Mouse (Mus musculus) forebrain, embryonic 15.5 days (tissue): Measurements from ENCODE around the gene Dhtkd1. TPM values are rescaled to one million over a fixed set of nuclear protein-coding genes. Genes with fewer than 3 reads are reported as not detected.

Experiments used
- ATAC-seq: fragments of 200-750 bp; cut with Nextera tagmentation; replicated peaks from 2 replicates; pipeline ENCODE4 v1.8.0; 2017; ENCODE audit warnings: mild to moderate bottlenecking, moderate TSS enrichment, moderate library complexity
- H3K27ac ChIP-seq: fragments of 300-500 bp; sonication (generic); replicated peaks from 2 replicates; pipeline ENCODE4 v1.5.1; 2015; ENCODE audit warnings: mild to moderate bottlenecking, inconsistent platforms
- H3K27me3 ChIP-seq: fragments of 300-500 bp; sonication (generic); 2 replicates; pipeline ENCODE4 v1.6.1; 2015; ENCODE audit warnings: inconsistent platforms
- H3K36me3 ChIP-seq: fragments of 300-500 bp; sonication (generic); 2 replicates; pipeline ENCODE4 v1.6.1; 2015; ENCODE audit warnings: mild to moderate bottlenecking, inconsistent platforms
- H3K4me1 ChIP-seq: fragments of 300-500 bp; sonication (generic); 2 replicates; pipeline ENCODE4 v1.6.1; 2015; ENCODE audit warnings: inconsistent platforms
- H3K4me2 ChIP-seq: fragments of 300-500 bp; sonication (generic); replicated peaks from 2 replicates; pipeline ENCODE4 v1.6.1; 2015; ENCODE audit warnings: mild to moderate bottlenecking, inconsistent platforms
- H3K4me3 ChIP-seq: fragments of 300-500 bp; sonication (generic); 2 replicates; pipeline ENCODE4 v1.5.1; 2015; ENCODE audit warnings: mild to moderate bottlenecking, inconsistent platforms
- H3K9ac ChIP-seq: fragments of 300-500 bp; sonication (generic); replicated peaks from 2 replicates; pipeline ENCODE4 v1.6.1; 2015; ENCODE audit warnings: mild to moderate bottlenecking, inconsistent platforms
- H3K9me3 ChIP-seq: fragments of 300-500 bp; sonication (generic); 2 replicates; pipeline ENCODE4 v1.6.1; 2016; ENCODE audit warnings: inconsistent platforms
- WGBS: fragments of 180-500 bp; shearing (Covaris S2); methylation state at CpG from one replicate; pipeline ENCODE4 v1.1.7; 2015; ENCODE audit warnings: mixed read lengths; 5-methylcytosine and 5-hydroxymethylcytosine counted together
- polyA plus RNA-seq: library from polyadenylated mRNA; unstranded; fragments of >200 nt; fragmentation: Nextera tagmentation; extraction: Ambion mirVana; gene quantifications from 2 replicates; pipeline ENCODE4 v1.2.1, GENCODE M21; 2015

Gene Dhtkd1
- polyA plus RNA-seq, 1 experiment from 2014 or later: 8.9 TPM

DNA sequence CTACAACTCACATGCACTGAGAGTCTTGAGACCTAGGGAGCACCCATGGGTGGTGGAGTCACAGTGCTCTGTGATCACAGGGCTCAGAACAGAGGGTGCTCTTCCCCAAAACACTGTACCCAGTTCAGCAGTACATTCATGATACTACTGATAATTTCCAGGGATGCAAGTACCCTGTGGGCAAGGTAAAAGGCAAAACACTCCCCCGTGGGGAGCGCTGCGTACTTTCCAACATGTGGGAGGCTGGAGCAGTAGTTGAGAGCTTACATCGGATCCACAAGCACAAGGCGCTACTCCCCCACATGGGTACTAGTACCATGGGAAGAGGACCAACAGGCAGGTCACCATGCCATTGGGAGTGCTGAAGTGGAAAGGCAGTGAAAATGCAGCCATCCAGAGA lies 15.1 kb downstream of the Dhtkd1 start:
- 96% methylated on average over 5 of the region's 5 CpGs for WGBS
- Histone ChIP-seq H3K4me2 (no peak overlapping the region), H3K4me1 (no peaks in the 10 kb centered on the region), H3K27ac (no peak overlapping the region), H3K36me3 (peaks cover 17% of the 10 kb centered on the region), H3K9ac (no peak overlapping the region), H3K9me3 (no peaks in the 10 kb centered on the region), H3K27me3 (no peaks in the 10 kb centered on the region), H3K4me3 (no peak overlapping the region)
- ATAC-seq: no peak

DNA sequence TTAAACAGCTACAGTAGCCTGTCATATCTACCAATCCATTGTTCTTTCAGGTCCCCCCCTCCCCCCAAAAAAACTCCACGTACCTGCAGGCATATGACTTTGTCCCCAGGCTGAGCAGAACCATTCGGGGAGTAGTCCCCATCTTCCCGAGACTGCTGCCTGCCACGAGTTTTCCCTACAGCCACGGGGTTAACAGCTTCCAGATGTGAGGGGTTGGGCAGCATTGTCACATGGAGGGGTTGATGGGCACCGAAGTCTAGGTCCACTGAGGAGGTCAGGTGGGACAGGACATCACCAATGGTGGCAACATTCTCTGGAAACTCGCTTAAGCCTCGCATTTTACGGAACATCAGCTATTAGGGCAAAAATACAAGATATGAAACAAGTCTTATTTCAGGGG lies 18.8 kb downstream of the Dhtkd1 start:
- Histone ChIP-seq H3K9ac (no peak overlapping the region), H3K27ac (no peak overlapping the region), H3K36me3 (peaks cover 8% of the 10 kb centered on the region; the same call in 1 of the 2 replicates), H3K27me3 (no peaks in the 10 kb centered on the region), H3K9me3 (no peaks in the 10 kb centered on the region), H3K4me2 (no peak overlapping the region), H3K4me1 (no peaks in the 10 kb centered on the region), H3K4me3 (no peak overlapping the region)
- WGBS: 87% methylated on average over 9 of the region's 9 CpGs
- no peak for ATAC-seq

DNA sequence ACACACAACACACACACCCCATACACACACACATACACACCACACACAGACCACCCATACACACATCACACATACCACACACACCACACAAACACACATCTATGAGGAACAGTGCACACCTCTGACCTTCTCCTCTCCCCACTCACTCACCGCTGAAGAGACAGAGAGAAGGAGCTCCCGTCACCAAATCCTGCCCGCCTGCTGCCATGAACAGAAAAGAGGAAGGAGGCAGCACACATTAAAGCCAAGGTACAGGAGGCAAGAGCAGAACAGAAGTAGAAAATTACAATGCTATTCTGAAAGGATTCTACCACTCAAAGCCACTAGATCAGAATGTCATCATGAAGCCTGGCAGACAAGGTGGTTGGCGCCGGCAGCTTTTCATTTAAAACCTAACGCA lies 19.8 kb downstream of the Dhtkd1 start:
- no peaks in the 10 kb centered on the region for H3K27me3 ChIP-seq
- no peak overlapping the region for H3K9ac ChIP-seq
- no peaks in the 10 kb centered on the region for H3K9me3 ChIP-seq
- no peaks in the 10 kb centered on the region for H3K4me1 ChIP-seq
- H3K36me3 ChIP-seq: peaks cover 10% of the 10 kb centered on the region; the same call in 1 of the 2 replicates
- H3K27ac ChIP-seq: no peak overlapping the region
- H3K4me3 ChIP-seq: no peak overlapping the region
- WGBS: 95% methylated on average over 6 of the region's 6 CpGs
- ATAC-seq: no peak
- H3K4me2 ChIP-seq: no peak overlapping the region

DNA sequence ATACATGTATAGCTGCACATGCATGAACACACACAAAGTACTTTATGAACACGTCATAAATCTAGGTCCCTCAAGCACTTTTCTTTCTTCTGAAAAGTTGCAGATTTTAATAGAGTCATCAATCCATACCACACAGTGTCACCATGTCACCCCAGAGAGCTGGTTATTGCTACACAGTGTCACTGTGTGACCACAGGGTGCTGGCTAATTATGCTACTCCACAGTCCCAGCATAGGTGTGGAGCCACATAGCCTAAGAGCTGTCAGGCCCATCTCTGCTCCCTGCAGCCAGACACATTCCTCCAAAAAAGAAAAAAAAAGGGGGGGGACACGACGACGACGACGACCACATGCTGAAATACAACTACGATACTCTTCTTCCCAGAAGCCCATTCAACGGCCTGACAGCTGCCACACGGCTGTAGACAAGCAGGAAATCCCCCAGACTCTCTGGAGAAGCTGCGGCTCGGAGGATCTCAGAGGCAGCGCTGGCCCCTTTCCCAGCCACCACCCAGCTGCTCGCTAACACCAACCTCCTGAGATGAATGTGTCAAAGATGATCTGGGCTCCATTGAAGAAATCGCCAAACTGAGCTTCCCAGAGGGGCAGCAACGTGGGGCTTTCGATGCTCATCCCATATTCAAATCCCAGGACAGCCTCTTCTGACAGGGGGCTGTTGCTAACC lies 31.2 kb downstream of the Dhtkd1 start:
- H3K4me2 ChIP-seq: no peak overlapping the region
- no peak overlapping the region for H3K4me3 ChIP-seq
- 58% methylated on average over 16 of the region's 16 CpGs for WGBS
- no peaks in the 10 kb centered on the region for H3K9me3 ChIP-seq
- H3K36me3 ChIP-seq: no peaks in the 10 kb centered on the region
- peak; percentile 43; the same call in 1 of the 2 replicates for ATAC-seq
- no peak overlapping the region for H3K9ac ChIP-seq
- no peaks in the 10 kb centered on the region for H3K27me3 ChIP-seq
- no peak overlapping the region for H3K27ac ChIP-seq
- peaks cover 9% of the 10 kb centered on the region for H3K4me1 ChIP-seq

DNA sequence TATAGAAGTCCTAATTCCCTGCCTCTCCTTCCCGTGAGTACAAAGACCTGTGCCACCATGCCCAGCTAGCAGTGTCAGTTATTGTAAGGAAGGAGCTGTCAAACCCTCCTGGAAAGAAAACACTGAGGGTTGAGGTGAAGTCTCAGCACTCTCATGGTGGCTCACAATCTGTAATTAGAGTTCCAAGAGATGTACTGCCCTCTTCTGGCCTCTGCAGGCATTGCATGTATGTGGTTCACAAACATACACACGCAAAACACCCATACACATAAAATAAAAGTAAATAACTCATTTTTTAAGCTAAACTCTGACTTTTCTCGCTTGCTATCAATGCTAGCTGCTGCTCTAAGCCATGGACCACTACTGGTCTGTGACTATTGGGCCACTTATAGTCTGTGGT lies 36.0 kb downstream of the Dhtkd1 start:
- H3K9me3 ChIP-seq: no peaks in the 10 kb centered on the region
- H3K4me3 ChIP-seq: no peak overlapping the region
- no peaks in the 10 kb centered on the region for H3K27me3 ChIP-seq
- no peak overlapping the region for H3K4me2 ChIP-seq
- peaks cover 12% of the 10 kb centered on the region for H3K4me1 ChIP-seq
- peaks cover 3% of the 10 kb centered on the region for H3K36me3 ChIP-seq
- H3K27ac ChIP-seq: peak overlapping the region; percentile 70
- WGBS: 44% methylated on average over 3 of the region's 3 CpGs
- H3K9ac ChIP-seq: no peak overlapping the region
- ATAC-seq: 0 out of 2 replicates have a peak, but pooled peaks have one; percentile 23

DNA sequence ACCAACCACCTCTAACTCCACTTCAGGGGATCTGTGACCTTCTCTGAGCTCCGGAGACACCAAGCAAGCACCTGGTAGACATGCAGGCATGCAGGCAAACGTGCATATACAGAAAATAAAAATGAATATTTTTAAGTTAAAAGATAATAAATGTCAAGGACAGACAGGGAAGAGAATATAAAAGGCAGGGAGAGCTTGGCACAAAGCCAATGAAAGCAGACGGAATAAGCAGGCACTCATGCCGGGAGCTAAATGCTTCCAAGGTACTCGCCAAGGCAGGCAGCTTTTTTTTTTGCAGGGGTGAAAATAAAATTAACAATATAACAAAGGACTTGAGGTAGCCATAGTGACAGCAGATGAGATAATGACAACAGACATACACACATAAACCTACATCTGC lies 36.5 kb downstream of the Dhtkd1 start:
- Histone ChIP-seq H3K9ac (no peak overlapping the region), H3K4me1 (0 out of 2 replicates have a peak, but pooled peaks cover 9% of the 10 kb centered on the region), H3K4me3 (no peak overlapping the region), H3K27ac (peak overlapping the region; percentile 70), H3K36me3 (peaks cover 3% of the 10 kb centered on the region), H3K4me2 (no peak overlapping the region), H3K9me3 (no peaks in the 10 kb centered on the region), H3K27me3 (no peaks in the 10 kb centered on the region)
- 21% methylated on average over 5 of the region's 5 CpGs for WGBS
- ATAC-seq: 0 out of 2 replicates have a peak, but pooled peaks have one; percentile 46

DNA sequence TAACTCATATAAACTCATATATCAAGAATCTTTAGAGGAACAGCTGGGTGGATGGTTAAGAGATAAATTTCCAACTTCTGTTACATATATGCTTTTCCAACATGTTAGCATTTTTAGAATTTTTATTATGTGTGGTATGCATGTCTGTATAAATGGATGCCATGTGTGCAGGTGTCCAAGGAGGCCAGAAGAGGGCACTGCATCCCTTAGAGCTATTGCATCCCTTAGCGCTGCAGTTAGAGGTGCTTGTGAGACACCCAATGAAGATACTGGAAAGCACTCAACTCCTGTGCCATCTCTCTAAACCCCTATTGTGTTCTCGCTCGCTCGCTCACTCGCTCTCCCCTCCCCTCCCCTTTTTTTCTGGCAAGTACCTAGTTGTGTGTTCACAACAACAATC lies 42.4 kb downstream of the Dhtkd1 start:
- Histone ChIP-seq H3K36me3 (peaks cover 11% of the 10 kb centered on the region), H3K27ac (no peak overlapping the region), H3K9ac (no peak overlapping the region), H3K4me2 (no peak overlapping the region), H3K4me1 (no peaks in the 10 kb centered on the region), H3K27me3 (no peaks in the 10 kb centered on the region), H3K4me3 (no peak overlapping the region), H3K9me3 (no peaks in the 10 kb centered on the region)
- WGBS: 37% methylated on average over 5 of the region's 5 CpGs
- no peak for ATAC-seq

DNA sequence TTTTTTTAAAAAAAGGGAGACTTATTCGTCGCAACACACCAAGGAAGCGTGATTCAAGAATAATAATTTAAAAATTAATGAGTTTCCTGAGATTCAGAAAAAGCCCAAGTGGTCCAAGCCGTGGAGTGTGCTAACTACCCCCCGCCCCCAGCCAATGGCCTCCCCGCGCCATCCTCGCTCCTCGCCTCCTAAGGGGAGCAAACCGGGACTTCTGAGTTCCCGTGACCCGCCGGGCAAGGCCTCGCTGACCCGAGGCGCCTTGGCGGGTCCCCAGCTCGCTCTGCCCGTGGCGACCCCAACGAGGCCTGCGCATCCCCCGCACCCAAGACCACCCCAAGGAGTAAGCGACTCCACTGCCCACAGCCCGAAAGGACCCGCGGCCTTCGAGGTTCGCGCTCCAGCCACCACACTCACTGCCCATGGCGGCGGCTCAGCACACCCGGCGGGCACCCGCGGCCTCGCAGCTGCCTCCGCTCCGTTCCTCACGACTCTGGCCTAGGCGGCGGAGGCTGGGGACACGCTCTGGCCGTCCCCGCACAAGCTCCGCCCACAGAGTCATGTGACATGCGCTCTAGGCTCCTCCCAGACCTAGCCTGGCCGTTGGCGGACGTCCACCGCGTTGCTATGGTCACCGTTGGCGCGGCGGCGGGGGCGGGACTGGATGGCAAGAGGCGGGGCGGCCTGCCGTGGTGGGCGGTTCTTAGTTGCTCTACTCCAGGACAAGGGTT lies 47.6 kb downstream of the Dhtkd1 start, which contains the start of gene Sec61a2:
TSS of gene Sec61a2 (minus strand) at position 590 of the 728 bp plus-strand sequence.
- Histone ChIP-seq H3K36me3 (peaks cover 18% of the 10 kb centered on the region), H3K4me3 (peak within 1 kb of the TSS; percentile 99), H3K27ac (peak within 1 kb of the TSS; percentile 82), H3K9ac (peak within 1 kb of the TSS; percentile 94), H3K4me2 (peak within 1 kb of the TSS; percentile 66), H3K4me1 (peaks cover 23% of the 10 kb centered on the region), H3K27me3 (no peaks in the 10 kb centered on the region), H3K9me3 (no peaks in the 10 kb centered on the region)
- ATAC-seq: peak; percentile 99
- WGBS: under 1% methylated on average over 62 of the region's 62 CpGs

DNA sequence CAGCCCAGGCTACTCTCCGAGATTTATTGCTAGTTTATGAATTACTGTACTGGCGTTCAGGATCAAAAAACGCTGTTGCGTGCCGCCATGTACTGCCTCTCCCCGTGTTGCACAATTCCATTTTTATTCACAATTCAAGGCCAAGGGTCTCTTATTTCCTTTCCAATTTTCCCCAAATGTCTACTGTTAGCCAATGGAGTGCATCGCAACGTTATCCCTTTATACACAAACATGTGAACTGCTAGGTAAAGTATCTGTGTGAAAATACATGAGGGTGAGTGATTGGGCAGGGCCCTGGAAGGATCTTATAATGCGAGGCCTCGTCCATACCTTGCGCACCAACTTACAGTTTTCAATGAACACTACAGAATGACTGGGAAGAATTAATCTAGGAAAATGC lies 48.3 kb downstream of the Dhtkd1 start:
- WGBS: 41% methylated on average over 11 of the region's 11 CpGs
- Histone ChIP-seq H3K27ac (no peak overlapping the region), H3K36me3 (peaks cover 18% of the 10 kb centered on the region), H3K9me3 (no peaks in the 10 kb centered on the region), H3K27me3 (no peaks in the 10 kb centered on the region), H3K4me3 (peak overlapping the region; percentile 99), H3K4me2 (peak overlapping the region; percentile 66), H3K9ac (peak overlapping the region; percentile 94), H3K4me1 (peaks cover 23% of the 10 kb centered on the region)
- ATAC-seq: no peak; the same call in 1 of the 2 replicates

DNA sequence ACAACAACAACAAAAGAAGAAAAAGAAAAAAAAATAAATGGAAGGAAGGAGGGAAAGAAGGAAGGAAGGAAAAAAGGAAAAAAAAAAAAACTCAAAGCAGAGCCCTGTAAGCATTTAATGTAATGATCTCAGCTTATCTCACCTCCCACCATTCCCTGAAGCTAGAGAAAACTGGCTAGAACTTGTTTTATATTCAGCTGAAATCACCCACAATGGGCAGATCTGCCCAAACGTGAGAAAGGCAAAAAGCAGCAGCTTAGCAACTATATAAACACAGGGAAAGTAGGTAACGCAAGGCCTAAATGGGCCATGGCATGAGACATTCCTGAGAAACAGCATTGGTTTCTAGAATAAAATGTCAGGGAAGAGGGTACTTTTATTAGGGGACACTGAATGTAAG lies 53.2 kb downstream of the Dhtkd1 start:
- Histone ChIP-seq H3K9ac (no peak overlapping the region), H3K27ac (no peak overlapping the region), H3K9me3 (no peaks in the 10 kb centered on the region), H3K4me3 (no peak overlapping the region), H3K27me3 (no peaks in the 10 kb centered on the region), H3K4me1 (peaks cover 21% of the 10 kb centered on the region), H3K36me3 (peaks cover 42% of the 10 kb centered on the region), H3K4me2 (no peak overlapping the region)
- ATAC-seq: no peak
- 71% methylated on average over 2 of the region's 2 CpGs for WGBS

DNA sequence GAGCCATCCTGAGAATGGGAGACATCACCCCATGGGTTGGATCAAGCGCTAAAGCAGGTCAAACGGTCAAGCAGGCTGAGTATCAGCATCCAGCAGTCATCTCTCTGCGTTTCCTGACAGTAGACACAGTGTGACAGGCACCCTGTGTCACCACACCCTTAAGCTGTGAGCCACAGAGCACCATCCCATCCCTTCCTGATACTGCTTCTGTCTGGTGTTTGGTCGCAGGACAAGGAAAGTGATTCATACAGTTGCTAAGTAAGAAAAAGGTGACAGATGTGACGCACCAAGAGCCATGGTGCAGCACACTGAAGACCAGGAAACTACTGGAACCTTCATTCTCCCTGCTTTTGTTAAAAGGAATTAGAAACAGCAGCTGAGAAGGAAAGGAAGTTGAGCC lies 53.7 kb downstream of the Dhtkd1 start:
- no peak overlapping the region for H3K4me2 ChIP-seq
- H3K9me3 ChIP-seq: no peaks in the 10 kb centered on the region
- 89% methylated on average over 5 of the region's 5 CpGs for WGBS
- ATAC-seq: no peak
- H3K27ac ChIP-seq: no peak overlapping the region
- no peaks in the 10 kb centered on the region for H3K27me3 ChIP-seq
- H3K9ac ChIP-seq: no peak overlapping the region
- peaks cover 18% of the 10 kb centered on the region for H3K4me1 ChIP-seq
- no peak overlapping the region for H3K4me3 ChIP-seq
- peaks cover 44% of the 10 kb centered on the region for H3K36me3 ChIP-seq

DNA sequence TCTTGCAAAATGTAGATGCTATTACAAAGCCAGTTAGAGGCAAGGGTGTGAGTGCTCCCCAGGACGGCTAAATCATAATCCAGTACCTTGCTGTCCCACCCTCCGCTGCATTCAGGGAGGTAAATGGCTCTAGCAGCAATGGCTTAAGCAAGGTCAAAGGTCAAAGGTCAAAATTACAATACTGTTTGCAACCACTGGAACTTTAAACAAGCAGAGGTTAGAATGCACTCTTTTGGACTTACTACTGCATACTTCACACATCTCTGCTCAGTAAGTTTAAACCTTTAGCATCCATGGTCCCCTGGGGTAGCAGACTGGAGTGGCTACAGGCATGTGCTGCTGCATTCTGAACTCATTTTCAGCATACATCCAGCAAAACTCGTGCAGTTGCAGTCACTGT lies 65.1 kb downstream of the Dhtkd1 start:
- Histone ChIP-seq H3K27me3 (no peaks in the 10 kb centered on the region), H3K27ac (no peak overlapping the region), H3K36me3 (peaks cover 71% of the 10 kb centered on the region), H3K4me3 (no peak overlapping the region), H3K4me1 (no peaks in the 10 kb centered on the region), H3K4me2 (no peak overlapping the region), H3K9ac (no peak overlapping the region), H3K9me3 (no peaks in the 10 kb centered on the region)
- WGBS: 75% methylated on average over 3 of the region's 3 CpGs
- ATAC-seq: no peak
